Mouse (Mus musculus) cerebellum, adult (tissue): ENCODE measurements around the gene Sult2b1.

Source experiments
- ATAC-seq: cut with Nextera tagmentation; 2 replicates; pipeline ENCODE4 v1.9.2; 2017; ENCODE audit warnings: mild to moderate bottlenecking, moderate library complexity, mixed read lengths; ENCODE audit not compliant: insufficient number of reproducible peaks, low FRiP score, low TSS enrichment

Gene Sult2b1

DNA sequence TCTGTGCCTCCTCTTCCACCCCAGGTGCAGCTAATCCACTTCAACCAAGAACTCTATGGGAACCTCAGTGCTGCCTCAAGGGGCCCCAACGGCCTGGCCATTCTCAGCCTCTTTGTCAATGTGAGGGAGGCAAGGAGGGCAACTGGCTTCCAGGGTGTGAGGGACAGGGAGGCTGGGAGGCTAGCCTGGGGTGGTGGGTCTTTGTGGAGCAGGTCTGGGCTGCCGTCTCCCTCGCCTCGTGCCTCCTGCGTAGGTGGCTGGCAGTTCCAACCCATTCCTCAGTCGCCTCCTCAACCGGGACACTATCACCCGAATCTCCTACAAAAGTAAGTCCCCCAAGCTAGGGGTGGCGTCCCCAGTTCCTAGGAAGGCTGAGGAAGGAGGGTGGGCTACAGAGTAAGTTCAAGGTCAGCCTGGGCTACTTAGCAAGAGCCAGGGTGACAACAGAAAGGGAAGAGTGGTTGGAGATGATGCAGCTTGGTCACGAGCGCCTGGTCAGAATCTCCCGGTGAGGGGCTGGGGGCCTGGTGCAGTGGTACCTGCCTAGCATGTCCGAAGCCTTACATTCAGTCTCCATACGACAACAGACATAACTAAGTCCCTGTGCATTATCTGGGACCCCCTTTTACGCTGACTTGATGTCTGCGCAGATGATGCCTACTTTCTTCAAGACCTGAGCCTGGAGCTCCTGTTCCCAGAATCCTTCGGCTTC is 81.5 kb downstream of the Sult2b1 start:
- ATAC-seq = no peak

DNA sequence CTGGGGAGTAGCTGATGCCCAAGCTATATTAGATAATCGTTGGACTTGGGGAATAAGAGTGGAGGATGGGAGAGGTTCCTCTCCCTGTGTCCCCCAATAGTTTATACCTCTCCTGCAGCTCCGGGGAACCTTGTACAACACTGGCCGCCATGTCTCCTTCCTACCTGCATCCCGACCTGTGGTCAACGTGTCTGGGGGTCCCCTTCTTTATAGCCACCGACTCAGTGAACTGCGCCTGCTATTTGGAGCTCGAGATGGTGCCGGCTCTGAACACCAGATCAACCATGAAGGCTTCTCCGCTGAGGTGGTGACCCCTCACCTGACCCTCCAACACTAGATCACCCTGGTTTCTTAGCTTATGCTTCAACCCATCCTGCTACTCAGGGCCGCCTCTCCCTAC is 82.2 kb downstream of the Sult2b1 start:
- ATAC-seq = no peak

DNA sequence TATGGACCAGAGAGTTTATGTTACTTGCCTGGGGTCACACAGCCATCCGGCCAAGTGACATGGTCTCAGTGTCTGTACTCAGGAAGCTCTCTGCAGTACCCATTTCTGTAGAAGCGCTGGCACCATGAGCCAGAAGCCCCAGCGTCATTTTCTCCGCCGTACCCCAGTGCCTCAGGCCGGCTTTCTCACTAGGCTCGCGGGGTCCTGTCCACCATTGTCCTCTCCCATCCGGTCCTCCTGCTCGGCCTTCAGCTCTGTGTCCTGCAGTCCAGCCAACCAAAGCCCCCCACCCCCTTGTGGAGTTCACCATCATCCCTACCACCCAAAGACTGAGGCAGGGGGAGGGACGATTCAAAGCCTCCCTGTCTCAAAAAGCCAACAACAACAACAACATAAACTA is 82.9 kb downstream of the Sult2b1 start:
- ATAC-seq = no peak

DNA sequence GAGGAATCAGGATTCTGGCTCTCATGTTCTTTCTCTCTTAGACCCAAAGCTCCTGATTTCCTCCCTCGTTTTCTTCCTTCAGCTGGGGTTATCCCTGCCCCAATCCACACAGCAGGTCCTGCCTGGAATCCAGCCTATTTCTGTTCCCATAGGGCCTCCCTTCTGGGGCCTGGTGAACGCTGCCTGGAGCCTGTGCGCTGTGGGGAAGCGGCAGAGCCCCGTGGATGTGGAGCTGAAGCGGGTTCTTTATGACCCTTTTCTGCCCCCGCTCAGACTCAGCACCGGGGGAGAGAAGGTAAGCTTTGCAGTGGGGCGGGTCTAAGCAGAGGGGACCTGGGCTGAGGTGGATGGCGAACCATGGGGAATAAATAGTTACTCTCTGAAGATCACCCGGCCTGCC is 83.4 kb downstream of the Sult2b1 start:
- ATAC-seq = no peak

DNA sequence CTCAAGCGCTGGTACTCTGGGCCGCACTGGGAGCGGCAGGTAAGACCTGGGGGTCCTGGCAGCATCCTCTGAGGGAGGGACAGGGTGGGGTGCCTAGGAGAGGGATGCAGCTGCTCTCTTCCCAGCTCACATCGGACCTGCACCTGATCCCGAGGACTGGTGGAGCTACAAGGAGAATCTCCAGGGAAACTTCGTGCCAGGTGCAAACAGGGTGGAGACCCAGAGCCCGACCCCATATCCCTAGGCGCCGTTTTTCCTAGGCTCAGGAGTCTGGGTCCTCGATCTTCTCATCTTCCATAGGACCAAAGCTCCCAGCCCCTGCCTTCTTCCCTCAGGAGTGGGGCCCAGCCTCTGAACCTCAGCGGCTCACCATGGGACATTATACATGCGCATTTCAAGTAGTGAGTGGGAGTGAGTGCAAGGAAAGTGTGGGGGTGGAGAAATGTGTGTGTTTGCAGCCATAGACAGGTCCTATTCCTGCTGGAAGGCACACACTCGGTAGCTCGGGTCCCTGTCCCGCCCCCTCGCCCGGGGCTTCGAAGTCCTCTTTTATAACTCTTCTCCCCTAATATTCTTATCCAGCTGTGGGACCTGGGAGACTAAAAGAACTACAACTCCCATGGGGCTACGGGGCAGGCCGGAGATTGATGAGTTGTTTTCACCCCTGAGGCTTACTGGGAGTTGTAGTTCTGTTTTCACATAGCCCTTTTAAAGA is 84.0 kb downstream of the Sult2b1 start:
- peak; percentile 13; the same call in 1 of the 2 replicates for ATAC-seq

DNA sequence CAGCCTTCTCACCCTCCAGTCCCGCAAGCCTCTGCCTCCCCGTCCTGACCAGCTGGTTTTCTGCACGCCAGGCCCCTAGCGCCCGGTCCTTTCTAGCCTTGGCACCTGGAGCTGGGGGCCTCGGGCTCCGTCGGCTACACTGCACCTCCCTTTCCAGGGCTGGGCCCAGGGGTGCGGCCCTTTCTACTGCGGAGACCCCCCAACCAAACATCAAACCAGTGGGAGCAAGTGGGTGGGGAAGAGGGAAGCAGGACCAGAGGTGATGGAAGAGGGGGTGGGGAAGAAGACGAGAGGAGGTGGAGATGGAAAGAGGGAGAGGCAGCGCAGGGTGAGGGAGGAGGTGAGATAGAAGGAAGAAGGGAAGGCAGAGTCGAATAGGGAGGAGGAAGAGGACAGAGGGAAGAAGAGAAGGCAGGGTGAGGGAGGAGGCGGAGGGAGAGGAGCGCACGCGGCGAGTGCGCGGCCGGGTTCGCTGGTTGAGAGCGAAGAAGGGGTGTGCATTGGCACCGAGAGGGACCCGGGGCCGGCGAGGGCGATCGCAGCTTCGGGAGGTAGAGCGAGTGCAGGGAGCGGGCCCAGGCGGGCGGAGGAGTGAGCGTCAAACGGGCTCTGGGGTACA is 84.8 kb downstream of the Sult2b1 start, which contains the start of gene Car11:
Gene Car11 (plus strand): TSS at position 321 of the 619 bp plus-strand sequence.
- no peak for ATAC-seq

DNA sequence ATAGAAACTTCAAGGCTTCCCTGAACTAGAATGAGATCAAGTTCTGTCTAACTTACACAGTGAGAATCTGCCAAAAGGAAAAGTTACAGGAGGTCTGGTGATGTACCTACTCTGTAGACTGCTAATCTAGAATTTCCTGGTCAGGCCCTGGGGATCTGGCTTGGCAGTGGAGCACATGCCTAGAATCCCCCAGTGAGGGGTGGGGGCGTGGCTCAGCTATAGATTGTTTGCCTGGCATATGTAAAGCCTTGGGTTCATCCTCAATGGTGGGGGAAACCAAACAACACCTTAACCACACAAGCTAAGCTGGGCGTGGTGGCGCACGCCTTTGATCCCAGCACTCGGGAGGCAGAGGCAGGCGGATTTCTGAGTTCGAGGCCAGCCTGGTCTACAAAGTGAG is 86.6 kb downstream of the Sult2b1 start:
- ATAC-seq = no peak

DNA sequence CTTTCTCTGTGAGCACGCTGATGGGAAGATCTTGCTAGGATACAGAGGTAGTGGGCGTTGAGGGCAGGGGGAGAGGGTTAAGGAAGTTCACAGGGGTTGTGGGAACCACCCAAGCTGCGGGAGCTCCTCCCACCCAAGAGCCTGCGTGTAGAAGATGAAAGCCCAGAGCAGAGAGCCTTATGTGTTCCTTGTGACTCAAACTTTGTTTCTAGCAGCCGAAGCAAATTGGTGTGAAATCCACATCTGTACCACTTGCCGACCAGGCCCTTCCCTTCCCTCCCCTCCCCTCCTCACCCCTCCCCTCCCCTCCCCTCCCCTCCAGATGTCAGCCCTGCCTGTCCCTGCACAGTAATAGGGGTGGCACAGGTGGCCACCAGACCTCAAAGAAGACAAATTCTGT is 89.4 kb downstream of the Sult2b1 start:
- no peak for ATAC-seq

DNA sequence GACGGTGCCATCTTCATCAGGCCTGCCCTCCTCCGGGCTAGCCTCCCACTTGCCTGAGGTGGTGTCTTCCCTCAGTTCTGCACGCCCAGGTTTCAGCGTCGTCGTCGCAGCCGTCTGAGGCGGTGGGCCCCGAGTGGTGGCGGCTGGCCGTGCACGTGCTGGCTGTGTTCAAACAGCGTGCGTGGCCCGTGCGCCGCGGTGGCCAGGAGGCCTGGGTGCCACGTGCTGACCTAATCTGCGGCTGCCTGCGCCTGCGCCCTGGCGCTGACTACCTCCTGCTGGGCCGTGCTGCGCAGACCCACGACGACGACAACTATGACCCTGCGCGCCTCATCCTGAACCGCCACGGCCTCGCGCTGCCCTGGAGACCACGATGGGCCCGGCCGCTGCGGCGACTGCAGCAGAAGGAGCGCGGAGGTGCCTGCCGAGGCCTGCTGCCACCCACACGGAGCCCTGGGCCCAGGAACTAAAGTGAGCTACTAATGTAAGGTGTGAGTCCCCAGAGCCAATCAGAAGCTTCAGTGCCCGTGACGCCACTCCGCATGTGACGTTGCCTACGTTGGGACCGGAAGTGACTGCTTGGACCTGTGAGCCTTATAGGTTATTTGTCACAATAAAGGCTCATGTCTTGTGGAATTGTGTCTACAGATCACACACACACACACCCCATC is 90.4 kb downstream of the Sult2b1 start, which contains the start of gene Sec1:
Gene Sec1 (minus strand): TSS at position 482 of the 671 bp plus-strand sequence.
- ATAC-seq = no peak

DNA sequence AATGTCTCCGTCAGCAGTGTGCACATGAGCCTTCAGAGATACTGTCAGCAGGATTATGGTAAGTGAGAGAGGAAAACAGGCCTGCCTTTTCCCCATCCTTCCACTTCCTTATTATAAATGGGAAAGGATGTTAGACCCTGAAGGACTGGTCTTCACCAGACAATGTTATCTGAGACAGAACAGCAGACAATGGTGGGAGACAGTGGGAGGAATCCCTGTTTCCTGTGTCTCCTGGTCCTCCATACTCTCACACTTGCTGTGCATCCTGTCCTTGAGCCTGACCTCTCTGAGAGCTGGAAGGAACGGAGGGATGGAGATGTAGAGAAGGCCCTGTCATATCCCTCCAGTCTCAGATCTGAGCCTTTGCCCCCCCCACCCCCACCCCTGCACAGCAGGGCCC is 92.1 kb downstream of the Sult2b1 start:
- ATAC-seq = no peak

DNA sequence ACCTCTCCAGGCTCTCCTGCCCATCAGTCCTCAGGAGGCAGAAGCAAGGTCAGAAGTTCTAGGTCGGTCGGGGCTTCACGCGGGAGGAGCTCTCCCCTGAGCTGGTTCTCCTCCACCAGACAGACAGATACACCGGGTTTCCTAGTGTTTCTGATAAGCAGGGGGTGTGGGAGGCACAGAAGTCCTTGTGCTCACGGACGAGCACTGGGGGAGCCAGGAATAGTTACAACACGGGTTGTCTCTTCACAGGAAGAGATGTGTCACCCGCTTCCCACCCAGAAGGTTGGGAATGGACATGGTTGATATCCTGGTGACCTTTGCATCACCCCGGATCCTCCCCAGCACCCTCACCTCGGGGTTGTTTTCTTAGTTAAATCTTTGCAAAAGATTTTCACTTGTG is 94.7 kb downstream of the Sult2b1 start:
- ATAC-seq = no peak

DNA sequence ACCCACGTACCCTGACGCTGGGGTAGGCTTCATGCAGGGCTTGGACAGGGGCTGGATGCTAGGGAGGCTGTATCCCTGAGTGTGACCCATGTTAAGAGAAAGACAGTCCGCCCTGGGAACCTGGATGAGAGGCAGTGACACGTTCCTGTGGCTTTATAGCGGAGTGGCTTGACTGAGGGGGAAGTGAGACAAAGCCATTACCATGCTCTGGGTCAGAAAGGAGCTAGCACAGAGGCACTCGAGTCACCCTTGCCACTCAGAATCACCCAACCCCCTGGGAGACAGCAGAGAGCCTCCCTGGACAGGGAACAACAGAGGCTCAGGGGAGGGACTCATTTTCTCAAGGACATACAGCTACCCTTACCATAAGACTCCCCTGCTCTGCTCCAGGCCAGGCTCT is 95.4 kb downstream of the Sult2b1 start:
- no peak for ATAC-seq

DNA sequence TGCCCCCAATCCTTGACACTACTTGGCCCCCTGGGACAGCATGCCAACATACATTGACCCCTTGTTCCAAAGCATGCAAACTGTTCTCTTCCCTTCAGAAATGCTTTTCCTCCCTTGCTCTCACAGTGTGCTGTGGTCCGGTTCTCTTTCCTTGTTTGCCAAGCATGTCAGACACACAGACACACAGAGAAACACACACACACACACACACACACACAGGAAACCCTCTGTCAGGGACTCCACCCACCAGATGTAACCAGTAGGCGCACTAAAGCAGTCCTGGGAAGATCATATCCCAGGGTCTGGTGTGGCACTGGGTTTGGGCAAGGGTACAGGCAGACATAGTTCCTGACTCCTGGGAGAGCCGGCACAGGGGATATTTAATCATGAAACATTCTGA is 97.6 kb downstream of the Sult2b1 start:
- no peak for ATAC-seq

DNA sequence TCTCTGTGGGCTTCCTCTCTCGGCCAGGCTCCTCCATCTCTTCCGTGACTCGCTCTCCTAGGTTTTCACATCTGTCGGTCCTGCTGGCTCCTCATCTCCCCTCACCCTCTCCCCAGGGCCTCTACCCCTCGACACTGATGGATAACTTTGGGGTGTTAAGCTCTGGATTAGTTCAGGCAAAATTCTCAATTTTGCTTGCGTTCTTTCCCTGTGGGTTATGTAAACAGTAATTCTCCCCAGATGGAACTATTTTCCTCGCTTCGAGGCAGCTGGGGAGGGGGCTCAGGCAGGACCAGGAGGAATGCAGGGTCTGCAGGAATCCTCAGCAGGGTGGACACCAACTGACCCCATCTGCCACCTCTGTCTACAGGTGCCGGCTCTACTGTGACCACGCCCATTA is 98.7 kb downstream of the Sult2b1 start:
- no peak for ATAC-seq

DNA sequence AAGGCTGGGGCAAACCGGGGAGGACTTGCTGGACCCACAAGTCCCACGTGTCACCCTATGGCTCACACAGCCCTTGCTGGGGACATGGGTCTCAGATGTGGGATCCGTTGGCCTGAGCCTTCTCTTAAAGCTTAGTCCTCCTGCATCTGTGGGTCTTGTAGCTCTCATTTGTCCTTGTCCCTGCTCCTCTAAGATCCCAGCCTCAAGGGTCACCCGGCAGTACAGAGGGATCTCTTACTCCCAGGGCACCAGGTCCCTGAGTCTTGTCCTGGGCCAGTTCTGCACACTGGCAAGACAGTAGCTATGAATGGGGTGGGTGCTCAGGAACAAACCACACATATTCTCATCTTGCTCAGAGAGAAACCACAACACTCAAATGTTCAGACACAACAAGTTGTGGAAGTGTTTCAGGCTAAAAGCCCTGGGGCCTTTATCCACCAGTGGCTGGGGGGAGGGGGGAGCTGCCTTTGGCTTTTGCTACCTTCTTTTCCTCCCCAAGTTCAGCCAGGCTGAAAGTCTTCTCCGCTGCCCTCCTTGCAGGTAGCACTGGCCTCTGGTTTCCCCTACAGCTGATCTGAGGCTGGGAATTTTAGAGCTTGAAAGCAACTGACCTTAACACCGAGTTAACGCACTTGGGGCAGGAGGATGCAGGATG is 100.9 kb downstream of the Sult2b1 start, which contains the start of gene Ntn5:
Gene Ntn5 (plus strand): TSS at position 627 of the 655 bp plus-strand sequence.
- no peak for ATAC-seq

DNA sequence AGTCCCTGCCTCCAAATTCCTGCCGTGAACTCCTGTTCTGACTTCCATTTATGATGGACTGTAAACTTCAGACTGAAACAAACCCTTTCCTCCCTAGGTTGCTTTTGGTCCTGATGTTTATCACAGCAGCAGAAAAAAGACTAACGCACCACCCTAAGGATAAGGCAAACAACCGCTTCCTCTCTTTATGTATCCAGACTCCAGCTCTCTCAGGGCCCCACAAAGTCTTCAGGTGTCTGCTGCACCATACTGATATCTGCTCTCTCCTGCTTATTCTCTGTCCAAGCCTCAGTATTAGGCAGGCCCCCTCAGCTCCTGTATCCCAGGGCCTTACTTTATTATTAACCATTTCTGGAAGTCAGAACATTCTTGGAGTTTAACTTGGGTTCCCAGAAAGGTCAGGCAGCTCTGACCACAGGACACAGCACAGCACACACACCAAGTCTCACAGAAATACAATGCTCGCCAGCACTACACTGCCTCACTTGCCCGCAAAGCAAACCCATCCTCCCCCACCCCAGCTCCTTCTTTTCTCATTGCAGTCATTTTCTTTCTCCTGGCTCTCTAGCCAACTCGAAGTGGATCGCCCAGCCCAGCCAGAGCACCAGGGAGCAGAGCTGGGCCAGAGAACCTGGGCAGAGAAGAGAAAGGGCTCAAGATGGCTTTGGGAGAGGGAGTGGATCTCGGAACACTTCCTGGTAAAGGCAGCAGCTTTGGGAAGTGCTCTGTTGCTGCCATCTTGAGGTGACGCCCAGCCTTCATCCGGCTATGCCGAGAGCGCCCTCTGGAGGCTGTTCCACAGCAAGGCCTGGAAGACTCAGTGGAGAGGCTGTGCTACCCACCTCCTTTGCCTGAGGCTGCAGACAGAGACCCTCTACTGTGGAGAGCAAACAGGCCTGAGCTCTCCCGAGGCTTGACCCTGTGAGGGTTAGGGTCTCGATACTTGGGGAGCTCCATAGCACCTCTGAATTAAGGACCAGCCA is 102.0 kb downstream of the Sult2b1 start:
- peak; percentile 71; the same call in 1 of the 2 replicates for ATAC-seq

DNA sequence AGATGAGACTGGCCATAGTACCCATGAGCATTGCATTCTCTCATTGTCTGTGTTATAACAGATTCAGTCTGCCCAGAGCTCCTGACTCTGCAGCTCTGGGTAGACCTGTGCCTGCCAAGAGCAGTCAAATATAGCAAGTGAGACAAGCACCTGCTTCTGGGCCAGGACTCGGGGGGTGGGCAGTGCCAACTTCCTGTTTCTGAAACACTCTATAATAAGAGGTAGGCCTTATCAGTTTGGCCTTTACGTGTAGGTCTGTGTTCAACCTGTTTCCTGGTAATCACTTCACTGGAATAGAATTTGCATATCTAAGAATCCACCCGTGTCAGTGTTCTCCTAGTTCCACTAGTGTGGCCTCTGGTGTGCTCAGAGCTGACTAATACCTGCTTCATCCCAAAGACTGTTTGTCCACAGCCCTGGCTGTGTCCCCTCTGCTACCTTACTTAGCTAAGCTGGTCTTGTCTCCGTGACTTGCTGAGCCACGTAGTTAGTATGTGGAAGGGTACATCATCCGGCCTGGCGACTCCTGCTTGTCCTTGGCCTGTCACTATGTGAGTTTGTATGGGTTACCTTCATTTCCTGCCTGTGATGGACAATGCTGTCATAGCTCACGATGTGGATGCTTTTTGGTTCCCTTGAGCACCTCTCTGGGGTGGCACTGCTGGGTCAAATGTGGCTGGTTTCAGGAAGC is 103.3 kb downstream of the Sult2b1 start:
- ATAC-seq = no peak
